Mouse (Mus musculus) neural tube, embryonic 14.5 days (tissue): ENCODE data around the gene Arhgef12. TPM values are rescaled to one million over a fixed set of nuclear protein-coding genes. Genes with fewer than 3 reads are reported as not detected.

Experiments used
- ATAC-seq: fragments of 200-750 bp; cut with Nextera tagmentation; 2 replicates; pipeline ENCODE4 v1.8.0; 2017; ENCODE audit warnings: low read depth, mild to moderate bottlenecking, moderate TSS enrichment, moderate library complexity
- H3K27ac ChIP-seq: fragments of 300-500 bp; sonication (generic); 2 replicates; pipeline ENCODE4 v1.5.1; 2014; ENCODE audit warnings: low read depth, mild to moderate bottlenecking, control low read depth, low read length, moderate library complexity, mixed read lengths
- H3K27me3 ChIP-seq: fragments of 300-500 bp; sonication (generic); 2 replicates; pipeline ENCODE4 v1.6.1; 2014; ENCODE audit warnings: low read length; ENCODE audit not compliant: control insufficient read depth, insufficient read depth
- H3K36me3 ChIP-seq: fragments of 300-500 bp; sonication (generic); 2 replicates; pipeline ENCODE4 v1.6.1; 2014; ENCODE audit warnings: low read length, mixed read lengths; ENCODE audit not compliant: control insufficient read depth, insufficient read depth
- H3K4me1 ChIP-seq: fragments of 300-500 bp; sonication (generic); 2 replicates; pipeline ENCODE4 v1.6.1; 2014; ENCODE audit warnings: low read length; ENCODE audit not compliant: control insufficient read depth, insufficient read depth
- H3K4me2 ChIP-seq: fragments of 300-500 bp; sonication (generic); 2 replicates; pipeline ENCODE4 v1.6.1; 2014; ENCODE audit warnings: mild to moderate bottlenecking, low read depth, low read length, control low read depth
- H3K4me3 ChIP-seq: fragments of 300-500 bp; sonication (generic); 2 replicates; pipeline ENCODE4 v1.5.1; 2014; ENCODE audit warnings: low read depth, low read length, control low read depth, mixed read lengths
- H3K9ac ChIP-seq: fragments of 300-500 bp; sonication (generic); replicated peaks from 2 replicates; pipeline ENCODE4 v1.6.1; 2014; ENCODE audit warnings: low read depth, mild to moderate bottlenecking, control low read depth, low read length, mixed read lengths
- H3K9me3 ChIP-seq: fragments of 300-500 bp; sonication (generic); 2 replicates; pipeline ENCODE4 v1.6.1; 2016; ENCODE audit warnings: low read length; ENCODE audit not compliant: control insufficient read depth
- WGBS: fragments of 180-500 bp; shearing (Covaris S2); extraction: QIAGEN DNeasy Blood & Tissue Kit; methylation state at CpG from one replicate; pipeline ENCODE4 v1.1.7; 2014; 5-methylcytosine and 5-hydroxymethylcytosine counted together
- polyA plus RNA-seq: library from polyadenylated mRNA; unstranded; fragments of >200 nt; fragmentation: Nextera tagmentation; extraction: Ambion mirVana; gene quantifications from 2 replicates; pipeline ENCODE4 v1.2.1, GENCODE M21; 2014

Gene Arhgef12
- polyA plus RNA-seq, 1 experiment from 2014 or later, result 51.4 TPM

DNA sequence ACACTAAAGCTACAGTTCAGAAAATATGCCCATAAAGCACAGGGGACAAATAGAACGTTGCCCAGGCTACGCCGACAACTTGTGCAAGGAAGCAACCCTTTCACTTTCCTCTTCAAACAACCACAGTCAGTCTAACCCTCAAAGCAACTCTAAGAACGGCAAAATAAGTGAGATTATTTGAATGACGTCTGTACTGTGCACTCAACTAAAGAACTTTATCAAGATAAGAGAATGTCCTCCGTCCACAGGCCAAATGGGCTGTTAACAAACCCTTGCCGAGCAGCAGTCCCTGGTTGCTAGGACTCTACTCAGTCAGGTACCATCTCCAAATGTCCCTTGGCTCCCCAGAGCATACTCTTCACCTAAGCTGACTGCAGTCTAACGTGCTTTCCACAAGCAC lies 68.6 kb downstream of the Arhgef12 start:
- no peak overlapping the region for H3K27ac ChIP-seq
- no peak overlapping the region for H3K9ac ChIP-seq
- H3K4me1 ChIP-seq, result no peaks in the 10 kb centered on the region
- ATAC-seq, result no peak
- no peaks in the 10 kb centered on the region for H3K9me3 ChIP-seq
- no peak overlapping the region for H3K4me3 ChIP-seq
- H3K36me3 ChIP-seq, result 0 out of 2 replicates have a peak, but pooled peaks cover 6% of the 10 kb centered on the region
- 83% methylated on average over 8 of the region's 8 CpGs for WGBS
- no peak overlapping the region for H3K4me2 ChIP-seq
- no peaks in the 10 kb centered on the region for H3K27me3 ChIP-seq

DNA sequence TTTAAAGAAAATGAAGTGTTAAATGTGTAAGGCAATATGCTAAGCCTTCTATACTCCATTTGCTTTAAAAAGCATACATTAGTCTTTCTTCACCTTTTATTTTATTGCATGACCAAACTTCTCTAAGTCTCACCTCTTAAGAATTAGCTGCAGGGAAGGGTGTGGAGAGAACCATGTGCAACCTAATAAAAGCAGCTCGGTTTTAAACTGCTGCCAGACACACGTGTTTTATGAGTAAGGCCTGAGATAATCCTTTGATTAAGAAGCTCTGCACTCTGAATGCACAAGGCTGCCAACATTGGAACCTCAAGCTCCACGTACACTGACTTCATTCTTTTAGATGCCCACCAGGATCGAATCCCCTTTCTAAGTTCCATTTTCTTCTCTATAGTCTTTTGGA lies 71.8 kb downstream of the Arhgef12 start:
- WGBS, result 56% methylated on average over 4 of the region's 4 CpGs
- no peaks in the 10 kb centered on the region for H3K9me3 ChIP-seq
- H3K4me2 ChIP-seq, result no peak overlapping the region
- H3K27me3 ChIP-seq, result no peaks in the 10 kb centered on the region
- H3K4me1 ChIP-seq, result no peaks in the 10 kb centered on the region
- no peak for ATAC-seq
- no peak overlapping the region for H3K9ac ChIP-seq
- no peaks in the 10 kb centered on the region for H3K36me3 ChIP-seq
- H3K27ac ChIP-seq, result no peak overlapping the region
- no peak overlapping the region for H3K4me3 ChIP-seq

DNA sequence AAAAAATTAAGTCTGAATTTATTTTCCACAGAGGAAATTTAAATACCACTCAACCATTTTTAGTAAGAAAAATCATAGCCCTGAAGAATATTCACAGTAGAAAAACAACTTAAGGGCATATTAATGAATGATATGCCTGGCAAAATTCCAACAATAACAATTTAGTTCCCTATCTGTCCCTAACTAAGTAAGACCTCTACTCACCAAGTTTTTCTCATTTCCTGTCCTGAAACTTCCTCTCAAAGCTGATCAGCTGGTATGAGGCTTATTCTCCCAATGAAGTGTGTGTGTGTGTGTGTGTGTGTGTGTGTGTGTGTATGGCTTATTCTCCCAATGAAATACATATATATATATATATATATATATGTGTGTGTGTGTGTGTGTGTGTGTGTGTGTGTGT lies 72.8 kb downstream of the Arhgef12 start:
- H3K36me3 ChIP-seq, result no peaks in the 10 kb centered on the region
- H3K9ac ChIP-seq, result no peak overlapping the region
- no peak overlapping the region for H3K4me3 ChIP-seq
- H3K9me3 ChIP-seq, result no peaks in the 10 kb centered on the region
- no peak overlapping the region for H3K27ac ChIP-seq
- no peaks in the 10 kb centered on the region for H3K4me1 ChIP-seq
- no peak overlapping the region for H3K4me2 ChIP-seq
- H3K27me3 ChIP-seq, result no peaks in the 10 kb centered on the region
- ATAC-seq, result no peak

DNA sequence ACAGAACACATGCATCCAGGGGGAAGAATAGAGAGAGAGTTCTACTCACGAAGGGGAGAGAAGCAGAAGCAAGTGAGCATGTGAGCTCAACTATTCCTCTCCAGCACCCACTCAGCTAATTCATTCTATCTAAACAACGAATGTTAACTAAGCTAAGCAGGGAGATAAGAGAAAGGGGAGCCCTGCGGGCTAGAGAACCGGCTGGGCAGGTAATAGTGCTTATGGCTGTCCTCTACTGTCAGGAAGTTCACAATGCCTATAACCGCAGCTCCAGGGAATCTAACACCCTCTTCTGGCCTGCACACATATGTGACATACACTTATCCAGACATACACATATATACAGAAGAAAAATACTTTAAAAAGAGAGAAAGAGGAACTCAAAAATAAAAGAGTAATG lies 79.3 kb downstream of the Arhgef12 start:
- H3K9me3 ChIP-seq, result no peaks in the 10 kb centered on the region

DNA sequence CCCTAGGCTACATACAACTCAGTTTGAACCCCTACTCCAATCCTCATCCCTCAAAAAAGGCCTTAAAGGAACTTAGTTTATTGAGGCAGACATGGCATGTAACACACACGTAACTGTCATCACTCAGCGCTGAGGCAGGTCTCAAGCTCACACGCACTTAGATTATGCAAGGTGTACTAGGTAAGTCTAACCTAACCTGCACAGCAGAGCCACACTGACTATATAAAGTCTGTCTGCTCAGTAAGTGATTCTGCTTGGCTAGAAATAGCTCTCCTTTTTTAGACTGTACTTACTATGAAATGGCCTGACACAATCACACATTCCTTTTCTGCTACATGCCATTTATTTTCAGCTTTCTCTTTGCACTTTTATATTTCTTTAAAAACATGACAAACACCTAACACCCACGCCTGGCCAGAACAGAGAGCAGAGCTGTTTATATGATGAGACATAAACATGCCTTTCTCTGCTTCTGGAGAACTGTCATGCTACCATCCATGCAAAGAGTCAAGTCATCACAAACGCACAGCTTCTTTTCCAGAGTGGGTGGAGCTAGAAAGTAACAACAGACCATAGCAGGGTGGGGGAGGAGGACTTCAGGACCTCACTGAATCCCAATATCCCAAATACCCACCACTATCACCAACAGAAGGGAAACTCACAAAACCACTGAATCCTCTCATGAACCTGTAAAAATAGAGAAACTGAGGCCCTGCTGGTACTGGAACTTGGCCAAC lies 85.4 kb downstream of the Arhgef12 start:
- Histone ChIP-seq H3K36me3 (peaks cover 19% of the 10 kb centered on the region), H3K9ac (no peak overlapping the region), H3K27me3 (no peaks in the 10 kb centered on the region), H3K27ac (no peak overlapping the region), H3K4me1 (no peaks in the 10 kb centered on the region), H3K4me3 (no peak overlapping the region), H3K9me3 (no peaks in the 10 kb centered on the region), H3K4me2 (no peak overlapping the region)
- 85% methylated on average over 5 of the region's 5 CpGs for WGBS
- ATAC-seq, result no peak

More for the DNA sequence above, 79.3 kb downstream of the Arhgef12 start:
- H3K9ac ChIP-seq, result no peak overlapping the region
- WGBS, result 91% methylated on average over 5 of the region's 5 CpGs
- H3K27ac ChIP-seq, result no peak overlapping the region
- H3K27me3 ChIP-seq, result no peaks in the 10 kb centered on the region
- H3K4me2 ChIP-seq, result no peak overlapping the region
- no peak overlapping the region for H3K4me3 ChIP-seq
- 0 out of 2 replicates have a peak, but pooled peaks cover 5% of the 10 kb centered on the region for H3K36me3 ChIP-seq
- H3K4me1 ChIP-seq, result no peaks in the 10 kb centered on the region
- ATAC-seq, result no peak

DNA sequence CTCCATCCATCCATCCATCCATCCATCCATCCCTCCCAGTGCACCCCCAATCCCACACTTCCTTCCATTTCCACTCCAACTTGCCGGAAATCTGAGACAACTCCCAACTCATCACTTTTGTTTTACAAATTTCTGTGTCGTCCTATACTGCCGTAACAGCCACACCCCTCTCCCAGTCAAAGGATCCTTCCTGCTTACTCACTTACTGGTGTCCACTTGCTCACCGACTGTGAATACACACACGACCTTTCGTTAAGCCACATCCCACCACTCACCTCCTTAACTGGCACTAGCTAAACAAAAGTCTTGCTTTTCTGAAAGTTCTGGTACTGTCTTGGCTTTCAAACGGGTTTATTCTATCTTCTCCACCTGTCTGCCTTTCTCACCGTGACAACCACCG lies 87.4 kb downstream of the Arhgef12 start:
- no peaks in the 10 kb centered on the region for H3K9me3 ChIP-seq
- H3K9ac ChIP-seq, result no peak overlapping the region
- no peaks in the 10 kb centered on the region for H3K4me1 ChIP-seq
- H3K27ac ChIP-seq, result no peak overlapping the region
- no peak for ATAC-seq
- 95% methylated on average over 9 of the region's 9 CpGs for WGBS
- no peak overlapping the region for H3K4me3 ChIP-seq
- no peak overlapping the region for H3K4me2 ChIP-seq
- H3K36me3 ChIP-seq, result peaks cover 19% of the 10 kb centered on the region
- H3K27me3 ChIP-seq, result no peaks in the 10 kb centered on the region

DNA sequence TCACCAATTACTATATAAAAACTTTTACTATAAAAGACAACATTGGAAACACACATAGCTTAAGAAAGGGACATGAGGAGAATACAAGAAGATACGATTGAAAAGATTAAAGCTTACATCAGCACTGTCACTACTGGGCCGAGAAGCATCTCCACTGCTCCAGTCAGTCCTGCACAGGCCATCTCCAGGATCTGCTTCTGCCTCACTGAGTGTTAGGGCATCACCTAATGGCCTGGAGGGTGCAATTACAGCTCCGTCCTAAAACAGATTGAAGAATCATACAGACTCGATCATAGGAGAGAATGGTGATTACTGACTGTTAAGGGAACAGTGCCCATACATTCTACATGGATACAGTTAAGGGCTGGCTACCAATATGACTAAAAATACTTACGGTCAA lies 91.3 kb downstream of the Arhgef12 start:
- no peak overlapping the region for H3K4me3 ChIP-seq
- H3K27me3 ChIP-seq, result no peaks in the 10 kb centered on the region
- WGBS, result 92% methylated on average over 5 of the region's 5 CpGs
- ATAC-seq, result no peak
- H3K9ac ChIP-seq, result no peak overlapping the region
- no peaks in the 10 kb centered on the region for H3K4me1 ChIP-seq
- H3K27ac ChIP-seq, result no peak overlapping the region
- H3K9me3 ChIP-seq, result no peaks in the 10 kb centered on the region
- H3K36me3 ChIP-seq, result peaks cover 24% of the 10 kb centered on the region
- H3K4me2 ChIP-seq, result no peak overlapping the region

DNA sequence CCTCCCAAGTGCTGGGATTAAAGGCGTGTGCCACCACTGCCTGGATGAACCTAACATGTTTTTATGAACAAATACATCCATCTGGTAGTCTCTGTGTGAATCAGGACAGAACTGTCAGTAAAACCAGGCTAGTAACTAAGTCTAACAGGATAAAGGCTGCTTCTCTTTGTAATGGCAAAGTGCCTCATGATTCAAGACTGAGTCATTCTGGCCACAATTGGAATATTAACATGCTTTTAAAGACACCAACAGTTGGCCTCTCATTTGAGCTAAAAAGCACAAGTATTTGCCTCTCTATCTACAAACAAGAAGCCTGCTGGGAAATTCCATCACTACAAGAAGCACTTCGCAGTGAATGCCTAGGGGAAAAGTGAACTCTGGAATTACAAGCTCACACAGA lies 91.7 kb downstream of the Arhgef12 start:
- WGBS, result 89% methylated on average over 2 of the region's 2 CpGs
- Histone ChIP-seq H3K4me1 (no peaks in the 10 kb centered on the region), H3K27me3 (no peaks in the 10 kb centered on the region), H3K4me2 (no peak overlapping the region), H3K36me3 (peaks cover 24% of the 10 kb centered on the region), H3K4me3 (no peak overlapping the region), H3K9ac (no peak overlapping the region), H3K27ac (no peak overlapping the region), H3K9me3 (no peaks in the 10 kb centered on the region)
- ATAC-seq, result no peak

DNA sequence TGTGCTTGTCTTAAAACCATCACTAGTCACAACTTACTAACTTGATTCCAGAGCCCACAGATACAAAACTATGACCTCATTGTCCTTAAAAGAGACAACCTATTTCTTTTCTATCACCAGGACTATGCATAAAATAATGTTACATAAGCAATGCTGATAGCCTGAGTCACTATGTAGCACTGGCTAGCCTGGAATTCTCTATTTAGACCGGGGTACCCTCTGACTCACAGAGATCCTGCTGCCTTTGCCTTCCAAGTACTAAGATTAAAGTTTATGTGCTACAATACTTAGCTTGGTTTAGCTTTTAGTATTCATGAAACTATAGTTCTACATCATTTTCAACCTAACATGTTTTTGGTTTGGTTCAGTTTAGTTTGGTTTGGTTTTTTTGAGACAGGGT lies 92.2 kb downstream of the Arhgef12 start:
- Histone ChIP-seq H3K36me3 (peaks cover 24% of the 10 kb centered on the region), H3K4me3 (no peak overlapping the region), H3K9ac (no peak overlapping the region), H3K4me1 (no peaks in the 10 kb centered on the region), H3K27me3 (no peaks in the 10 kb centered on the region), H3K9me3 (no peaks in the 10 kb centered on the region), H3K4me2 (no peak overlapping the region), H3K27ac (no peak overlapping the region)
- no peak for ATAC-seq
- 100% methylated on average over 1 of the region's 1 CpGs for WGBS
